Mouse (Mus musculus) liver, embryonic 14.5 days (tissue): ENCODE data around the gene Gm11492.

ENCODE experiments used
- CTCF ChIP-seq: IDR thresholded peaks from 2 replicates; pipeline ENCODE4 v1.5.1; 2016; ENCODE audit warnings: antibody characterized with exemption, low read depth, control low read depth
- EP300 ChIP-seq: IDR thresholded peaks from 2 replicates; pipeline ENCODE4 v1.6.1; 2016; ENCODE audit warnings: antibody characterized with exemption, low read depth

GRCm38 (mm10) chr11:87561208-87561607 is 5.2 kb upstream of the Gm11492 start:
- TF ChIP-seq CTCF (no peak), EP300 (no peak)
